ENCODE assay signal across 9 mouse cellular contexts in the genomic region with DNA sequence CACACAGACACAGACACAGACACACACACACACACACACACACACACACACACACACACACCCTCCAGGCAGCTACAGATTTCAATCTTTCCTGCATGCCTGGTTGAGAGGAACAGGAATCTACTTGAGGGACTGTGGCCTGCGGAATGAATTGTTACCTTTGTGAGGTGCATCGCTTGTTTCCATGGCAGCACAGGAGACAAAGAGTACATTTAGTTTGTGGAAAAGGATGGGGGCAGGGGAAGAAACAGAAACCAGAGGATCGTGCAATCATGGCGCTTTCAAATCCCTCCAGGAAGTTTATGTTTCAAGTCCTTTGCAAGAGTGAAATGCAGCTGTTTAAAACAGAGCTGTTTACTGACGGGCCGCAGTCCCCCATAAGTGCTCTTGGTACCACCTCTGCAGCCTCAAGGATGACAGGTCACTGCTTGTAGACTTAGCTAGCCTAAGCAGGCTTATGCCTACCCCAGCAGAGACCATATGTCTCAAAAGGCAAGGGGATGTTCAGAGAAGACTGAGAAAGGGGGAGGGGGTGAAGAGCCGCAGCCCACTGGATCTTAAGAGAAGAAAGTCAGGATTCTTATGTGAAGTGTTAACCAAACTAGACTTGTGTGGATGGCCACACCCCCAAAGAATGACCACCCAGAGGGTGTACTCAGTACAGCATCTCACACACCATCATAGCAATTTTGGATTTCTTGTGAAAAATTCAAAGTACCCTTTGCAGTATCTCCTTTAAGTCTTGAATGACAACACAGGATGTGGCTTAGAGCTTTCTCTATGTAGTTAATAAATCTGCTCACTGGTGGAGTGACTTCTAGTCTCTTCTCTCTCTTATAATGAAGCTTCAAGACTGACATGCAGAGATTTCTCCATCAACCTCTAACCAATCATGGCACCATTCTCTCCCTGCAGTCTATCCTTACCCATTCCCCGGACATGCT.
DNase-seq lines count a peak whose midpoint lies in the region; ATAC-seq and TF ChIP-seq lines count a peak whose summit lies in the region.
"Had no signal": no experiment of that assay in that cellular context is flagged by ENCODE, and none has a peak within 500 bp of the region (broad histone marks: within the 10 kb centered on the region; RNA-seq: fewer than 3 reads in every experiment).

No protein-coding gene starts in this region.

- H3K27ac ChIP-seq in lung, embryonic 15.5 days = peak overlapping the region; percentile 85
- peak overlapping the region; percentile 77 for H3K27ac ChIP-seq in hindbrain, embryonic 10.5 days
- H3K27ac ChIP-seq: liver, embryonic 14.5 days had no signal

- no peak overlapping the region for H3K4me3 ChIP-seq in lung, embryonic 15.5 days
- no peak overlapping the region for H3K4me3 ChIP-seq in lung, adult 2 months (replicated peaks; ENCODE audit: extremely low read depth, low read depth, low read length)
- no peak overlapping the region for H3K4me3 ChIP-seq in hindbrain, embryonic 10.5 days

- H3K9ac ChIP-seq in lung, embryonic 15.5 days = no peak overlapping the region
- H3K9ac ChIP-seq: liver, embryonic 14.5 days had no signal

- DNase-seq in lung, adult 2 months = no peak
- peak; percentile 29 for DNase-seq in hindbrain, embryonic 10.5 days (ENCODE audit: low spot score)
- DNase-seq in lung, postnatal 10 days = peak; percentile 35
- DNase-seq in yolk sac, embryonic 10.5 days (ENCODE audit: low spot score) = peak; percentile 5
- DNase-seq in c-Kit-positive CD71-positive TER-119-positive erythroid progenitor cells, embryonic 14.5 days (ENCODE audit: low spot score) = no peak
- no peak for DNase-seq in right cerebral cortex, postnatal 14 days
- DNase-seq in cerebellum, adult 11-12 months = no peak

- TF ChIP-seq POLR2A in lung, adult 2 months (IDR thresholded peaks at IDR 0.05; ENCODE audit: borderline replicate concordance, extremely low read depth, low read depth, low read length) = no peak

- peak; percentile 66; the same call in 1 of the 2 replicates for ATAC-seq in lung, embryonic 15.5 days (ENCODE audit: borderline replicate concordance, extremely low read depth, low FRiP score, low TSS enrichment)

- no peaks in the 10 kb centered on the region for H3K9me3 ChIP-seq in lung, embryonic 15.5 days
- no peaks in the 10 kb centered on the region for H3K9me3 ChIP-seq in hindbrain, embryonic 10.5 days

- H3K4me2 ChIP-seq in lung, embryonic 15.5 days = peak overlapping the region; percentile 23; the same call in 1 of the 2 replicates

- no peak for TF ChIP-seq CTCF in lung, adult 2 months (IDR thresholded peaks at IDR 0.05; ENCODE audit: insufficient read depth, low read length)

- peaks cover 44% of the 10 kb centered on the region for H3K4me1 ChIP-seq in lung, embryonic 15.5 days
- no peaks in the 10 kb centered on the region; the same call in 1 of the 2 replicates for H3K4me1 ChIP-seq in lung, adult 2 months (ENCODE audit: control insufficient read depth, insufficient read depth, low read length)
- peaks cover 37% of the 10 kb centered on the region for H3K4me1 ChIP-seq in hindbrain, embryonic 10.5 days (replicated peaks)

- 29% methylated on average over 8 of the region's 8 CpGs for WGBS in lung, embryonic 15.5 days
- WGBS in lung, adult 2 months = 38% methylated on average over 8 of the region's 8 CpGs
- WGBS in hindbrain, embryonic 10.5 days = 45% methylated on average over 8 of the region's 8 CpGs

- H3K36me3 ChIP-seq in lung, embryonic 15.5 days = no peaks in the 10 kb centered on the region
- H3K36me3 ChIP-seq in hindbrain, embryonic 10.5 days = no peaks in the 10 kb centered on the region

- H3K27me3 ChIP-seq in lung, embryonic 15.5 days = no peaks in the 10 kb centered on the region
- no peaks in the 10 kb centered on the region for H3K27me3 ChIP-seq in hindbrain, embryonic 10.5 days (ENCODE audit: insufficient read depth, poor library complexity, severe bottlenecking)

Comparison
In these comparisons a context has a peak if more than half of its experiments do, and no peak if none do; other contexts are left out.
1. DNase-seq: peak in hindbrain, embryonic 10.5 days (single experiment), lung, postnatal 10 days (single experiment) and yolk sac, embryonic 10.5 days (single experiment); none in lung, adult 2 months (single experiment), c-Kit-positive CD71-positive TER-119-positive erythroid progenitor cells, embryonic 14.5 days (single experiment), right cerebral cortex, postnatal 14 days (single experiment) and cerebellum, adult 11-12 months (single experiment).